Mouse (Mus musculus) urinary bladder, postnatal 10 days (tissue): ENCODE measurements around the gene Gm47959.

ENCODE experiments used
- DNase-seq: peaks from one replicate; pipeline ENCODE4 v3.0.0; 2022; ENCODE audit warnings: low spot score

The Gm47959 gene

DNA sequence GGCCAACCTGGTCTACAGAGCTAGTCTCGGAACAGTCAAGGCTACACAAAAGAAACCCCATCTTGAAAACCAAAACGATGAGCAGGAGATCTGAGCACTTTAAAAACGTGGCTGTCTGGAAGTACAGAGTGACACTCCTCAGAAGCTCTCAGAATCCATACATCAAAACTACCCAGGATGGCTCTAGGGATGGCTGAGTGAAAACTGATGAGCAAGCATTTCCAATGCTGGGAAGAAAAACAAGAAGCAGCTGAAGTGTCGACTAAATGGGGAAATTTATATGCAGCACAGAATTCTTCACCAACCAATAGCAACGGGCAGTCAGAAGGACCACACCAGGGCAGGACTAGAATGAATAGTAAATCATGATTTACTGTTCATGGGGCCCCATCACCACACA lies 34.2 kb downstream of the Gm47959 start:
- no peak for DNase-seq

DNA sequence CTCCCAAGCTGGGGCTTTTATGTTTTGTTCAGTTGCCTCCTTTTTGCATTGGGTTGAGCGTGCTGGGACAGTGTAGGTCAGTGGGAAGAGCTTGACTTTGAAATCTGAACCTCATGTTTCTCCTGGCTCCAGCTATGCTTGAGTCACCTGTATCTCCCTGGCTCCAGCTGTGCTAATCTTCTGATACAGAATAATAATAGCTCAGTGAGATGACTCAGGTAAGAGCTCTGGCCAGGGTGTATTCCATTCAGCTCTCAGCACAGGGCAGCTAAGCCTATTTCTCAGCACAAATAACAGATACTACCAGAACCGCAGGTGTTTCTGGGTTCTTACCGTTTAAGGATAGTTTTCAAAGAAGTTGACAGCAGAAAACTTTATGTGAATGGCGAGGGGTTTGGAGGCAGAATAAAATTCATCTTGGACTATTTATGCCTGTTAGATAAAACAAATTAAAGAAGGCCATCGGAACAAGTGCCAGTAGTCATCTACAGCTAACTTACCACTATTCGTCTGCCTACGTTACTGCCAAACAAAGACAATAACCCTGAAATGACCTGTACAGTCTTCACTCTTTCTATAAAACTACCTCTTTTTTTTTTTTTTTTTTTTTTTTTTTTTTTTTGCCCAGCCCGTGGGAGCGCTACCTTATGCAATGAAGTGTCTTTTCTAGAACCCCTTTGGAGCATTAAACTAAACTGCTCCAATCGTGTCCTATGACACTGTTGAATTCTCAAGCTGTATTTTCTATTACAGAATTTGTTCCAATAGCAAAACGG lies 36.7 kb downstream of the Gm47959 start:
- DNase-seq = no peak

DNA sequence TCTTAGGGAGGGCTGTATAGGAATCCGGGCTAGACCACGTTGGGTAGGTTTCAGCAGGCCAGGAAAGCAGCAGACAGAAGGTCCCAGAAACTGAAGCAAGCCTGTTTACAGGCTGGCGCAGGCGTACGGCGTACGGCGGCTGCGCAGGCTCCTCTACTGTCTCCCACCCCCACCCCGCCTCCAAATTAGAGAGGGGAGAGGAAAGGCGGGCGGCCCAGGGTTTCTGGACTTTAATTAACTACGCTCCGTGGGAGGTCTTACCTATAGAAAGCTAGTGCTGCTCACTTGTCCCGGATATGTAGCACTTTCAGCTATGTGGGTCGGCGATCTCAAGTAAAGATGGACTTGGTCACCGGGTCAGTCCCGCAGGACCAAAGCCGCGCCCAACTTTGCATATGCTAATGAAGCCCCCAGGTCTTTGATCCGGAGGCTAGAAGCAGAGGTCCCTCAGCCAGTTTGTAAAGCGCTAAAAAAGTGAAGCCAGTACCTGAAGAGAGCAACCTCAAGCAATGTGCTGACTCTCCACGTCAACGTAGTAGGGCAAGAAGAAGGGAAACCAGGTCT lies 37.8 kb downstream of the Gm47959 start, which contains the start of gene Slc19a3:
TSS of gene Slc19a3 (minus strand) at position 340 of the 564 bp plus-strand sequence.
- DNase-seq = no peak

- no peak for DNase-seq
These were observed 38.7 kb downstream of the Gm47959 start for GRCm38 (mm10) chr1:83039080-83039479.

DNA sequence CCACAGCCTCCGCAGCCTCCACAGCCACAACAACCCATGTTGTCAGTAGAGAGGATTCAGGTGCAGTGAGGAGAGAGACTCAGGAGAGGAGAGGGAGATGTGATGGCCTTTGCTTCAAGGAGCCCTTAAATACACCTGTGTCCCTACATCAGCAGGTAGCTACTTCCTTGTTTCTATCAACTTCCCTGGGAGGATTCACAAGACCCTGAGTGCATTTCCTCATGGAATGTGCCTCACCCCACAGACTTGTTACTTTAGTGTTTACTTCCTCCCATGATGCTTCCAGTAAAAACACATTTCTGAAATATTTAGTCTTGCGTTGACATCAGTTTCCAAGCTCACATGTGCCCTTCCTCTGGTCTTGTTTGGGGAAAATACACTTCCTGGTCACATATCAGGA lies 42.0 kb downstream of the Gm47959 start, which contains the start of gene Krtap28-10:
TSS of gene Krtap28-10 (minus strand) at position 101 of the 400 bp plus-strand sequence.
- no peak for DNase-seq

DNA sequence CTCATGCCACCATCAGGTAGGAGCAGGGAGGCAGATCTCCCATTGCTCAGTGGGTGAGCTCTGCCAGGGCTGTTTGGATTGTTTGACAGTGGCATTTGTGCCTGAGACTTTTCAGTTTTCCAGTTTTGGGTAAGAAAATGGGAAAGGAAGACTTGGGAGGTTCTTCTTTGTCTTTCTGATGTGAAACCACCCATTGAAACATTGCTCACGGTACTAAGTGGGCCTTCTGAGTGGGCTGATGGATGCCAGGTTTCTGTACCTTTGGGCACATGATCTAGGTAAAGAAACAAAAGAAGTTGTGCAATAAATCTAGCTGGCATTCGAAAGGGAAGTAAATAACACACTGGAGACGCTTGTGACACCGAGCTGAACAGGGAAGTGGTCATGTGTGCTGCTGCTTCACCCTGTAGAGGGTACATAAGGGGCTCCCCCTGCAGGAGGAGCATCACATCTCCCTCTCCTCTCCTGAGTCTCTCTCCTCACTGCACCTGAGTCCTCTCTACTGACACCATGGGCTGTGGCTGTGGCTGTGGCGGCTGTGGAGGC lies 44.6 kb downstream of the Gm47959 start, which contains the start of gene Gm47969:
TSS of gene Gm47969 (plus strand) at position 51 of the 546 bp plus-strand sequence.
- no peak for DNase-seq
